Mouse (Mus musculus): ENCODE results near the gene Kcnj14. TPM values are rescaled to one million over a fixed set of nuclear protein-coding genes. Genes with fewer than 3 reads are reported as not detected.

The Kcnj14 gene
- polyA plus RNA-seq, 1 experiment from 2014 or later: 1.4 TPM

DNA sequence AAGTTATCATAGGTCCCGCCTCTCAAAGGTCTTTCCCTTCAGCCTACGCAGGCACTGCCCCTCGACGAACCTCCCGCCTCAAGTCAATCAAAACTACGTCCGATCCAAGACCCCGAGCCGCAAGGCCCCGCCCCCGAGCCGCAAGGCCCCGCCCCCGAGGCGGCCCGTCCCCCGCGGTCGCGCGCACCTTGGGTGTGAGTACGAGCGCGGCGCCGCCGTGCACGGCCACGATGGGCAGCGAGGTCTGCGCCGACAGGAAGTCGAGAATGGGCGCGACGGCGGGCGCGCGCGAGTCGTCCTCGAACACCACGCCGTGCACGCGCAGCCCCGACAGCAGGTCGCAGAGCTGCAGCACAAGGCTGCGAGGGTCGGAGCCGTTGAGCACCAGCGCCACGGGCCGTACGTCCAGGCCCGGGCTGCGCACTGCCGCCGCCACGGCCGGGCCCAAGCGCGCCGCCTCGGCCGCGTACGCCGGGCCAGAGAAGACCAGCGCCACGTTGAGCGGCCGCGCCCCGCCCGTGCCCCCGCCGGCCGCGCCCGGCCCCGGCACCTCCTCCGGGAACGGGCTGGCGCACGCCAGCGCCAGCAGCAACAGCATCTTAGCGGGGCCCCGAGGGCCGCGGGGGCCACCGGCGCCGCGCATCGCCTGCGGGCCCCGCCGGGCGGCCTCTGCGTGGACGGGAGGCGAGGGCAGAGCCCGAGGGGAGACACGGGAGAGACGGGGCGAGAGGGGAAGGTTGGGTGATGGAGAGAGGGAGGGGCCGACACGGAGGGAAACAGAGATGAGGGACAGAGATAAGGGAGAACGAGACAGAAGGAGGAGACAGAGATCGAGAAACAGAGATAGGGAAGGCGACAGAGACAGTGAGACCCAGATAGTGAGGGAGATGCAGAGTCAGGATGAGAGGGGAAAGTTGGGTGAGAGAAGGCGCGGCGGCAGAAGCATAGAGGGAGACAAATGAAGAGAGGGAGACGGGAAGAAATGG, 41.6 kb upstream of the Kcnj14 start:
- peak overlapping the region; percentile 94 for H3K9ac ChIP-seq (ENCODE audit: low read depth, low read length)
- DNase-seq (ENCODE audit: low spot score) (peak; percentile 96), ATAC-seq (ENCODE audit: low read depth) (peak; percentile 79)
- H3K4me1 ChIP-seq (ENCODE audit: control insufficient read depth, insufficient read depth, low read length): peaks cover 33% of the 10 kb centered on the region
- H3K4me2 ChIP-seq (ENCODE audit: low read depth, low read length): peak overlapping the region; percentile 87
- no peaks in the 10 kb centered on the region for H3K36me3 ChIP-seq (ENCODE audit: control insufficient read depth, insufficient read depth, low read length)
- H3K27me3 ChIP-seq (replicated peaks; ENCODE audit: control insufficient read depth, insufficient read depth, low read length): peaks cover 34% of the 10 kb centered on the region
- under 1% methylated on average over 68 of the region's 117 CpGs for WGBS
- peak overlapping the region; percentile 79 for H3K4me3 ChIP-seq (ENCODE audit: low read depth, low read length)
- no peaks in the 10 kb centered on the region for H3K9me3 ChIP-seq (ENCODE audit: control insufficient read depth, low read length)
- peak overlapping the region; percentile 75 for H3K27ac ChIP-seq (replicated peaks; ENCODE audit: low read depth, low read length)

DNA sequence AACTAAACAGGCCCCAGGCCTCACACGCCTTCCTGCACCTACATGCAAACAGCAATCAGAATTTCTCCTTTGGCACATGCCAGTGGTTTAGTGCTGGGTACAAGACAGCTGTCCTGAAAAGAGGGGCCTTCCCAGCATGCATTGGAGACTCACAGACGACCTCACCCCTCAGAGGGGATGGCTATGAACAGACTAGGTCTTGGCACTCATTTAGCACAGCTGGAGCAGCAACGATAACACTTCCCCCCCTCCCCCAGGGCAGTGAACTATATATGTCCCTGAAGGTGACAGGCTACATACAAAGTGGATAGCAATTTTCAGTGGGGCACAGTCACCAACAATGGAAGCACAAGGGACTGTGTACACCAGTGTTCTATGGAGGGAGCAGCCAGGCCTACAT, 39.9 kb upstream of the Kcnj14 start:
- H3K4me1 ChIP-seq (ENCODE audit: control insufficient read depth, insufficient read depth, low read length): peaks cover 19% of the 10 kb centered on the region
- DNase-seq (ENCODE audit: low spot score): no peak
- H3K36me3 ChIP-seq (ENCODE audit: control insufficient read depth, insufficient read depth, low read length): no peaks in the 10 kb centered on the region
- no peak overlapping the region for H3K4me3 ChIP-seq (ENCODE audit: low read depth, low read length)
- no peaks in the 10 kb centered on the region for H3K9me3 ChIP-seq (ENCODE audit: control insufficient read depth, low read length)
- peaks cover 20% of the 10 kb centered on the region for H3K27me3 ChIP-seq (replicated peaks; ENCODE audit: control insufficient read depth, insufficient read depth, low read length)
- no peak overlapping the region for H3K9ac ChIP-seq (ENCODE audit: low read depth, low read length)
- no peak overlapping the region for H3K27ac ChIP-seq (replicated peaks; ENCODE audit: low read depth, low read length)
- 51% methylated on average over 3 of the region's 3 CpGs for WGBS
- no peak for ATAC-seq (ENCODE audit: low read depth)
- H3K4me2 ChIP-seq (ENCODE audit: low read depth, low read length): no peak overlapping the region

DNA sequence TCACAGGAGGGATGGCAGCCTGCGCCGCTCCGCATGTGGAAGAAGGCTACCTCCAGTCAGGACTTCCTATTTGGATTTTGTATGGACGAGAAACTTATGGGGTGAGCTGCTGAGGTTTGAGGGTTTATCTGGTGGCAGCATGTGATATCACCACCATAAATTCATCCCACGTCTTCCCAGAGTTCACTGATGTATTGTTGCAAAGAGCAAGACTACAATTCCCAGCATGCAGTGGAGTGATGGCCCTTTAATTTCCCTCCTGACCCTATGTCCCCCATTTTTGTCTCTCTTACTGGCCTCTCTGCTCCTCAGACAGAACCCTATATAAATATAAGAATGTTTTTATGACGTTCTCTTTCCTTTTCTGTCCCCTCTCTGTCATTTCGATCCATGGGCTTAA, 38.2 kb upstream of the Kcnj14 start:
- no peak overlapping the region for H3K9ac ChIP-seq (ENCODE audit: low read depth, low read length)
- DNase-seq (ENCODE audit: low spot score): no peak
- H3K4me2 ChIP-seq (ENCODE audit: low read depth, low read length): no peak overlapping the region
- peaks cover 14% of the 10 kb centered on the region for H3K27me3 ChIP-seq (replicated peaks; ENCODE audit: control insufficient read depth, insufficient read depth, low read length)
- no peaks in the 10 kb centered on the region for H3K9me3 ChIP-seq (ENCODE audit: control insufficient read depth, low read length)
- H3K36me3 ChIP-seq (ENCODE audit: control insufficient read depth, insufficient read depth, low read length): no peaks in the 10 kb centered on the region
- no peak overlapping the region for H3K4me3 ChIP-seq (ENCODE audit: low read depth, low read length)
- peaks cover 14% of the 10 kb centered on the region for H3K4me1 ChIP-seq (ENCODE audit: control insufficient read depth, insufficient read depth, low read length)
- H3K27ac ChIP-seq (replicated peaks; ENCODE audit: low read depth, low read length): no peak overlapping the region
- ATAC-seq (ENCODE audit: low read depth): no peak
- WGBS: 86% methylated on average over 7 of the region's 7 CpGs

DNA sequence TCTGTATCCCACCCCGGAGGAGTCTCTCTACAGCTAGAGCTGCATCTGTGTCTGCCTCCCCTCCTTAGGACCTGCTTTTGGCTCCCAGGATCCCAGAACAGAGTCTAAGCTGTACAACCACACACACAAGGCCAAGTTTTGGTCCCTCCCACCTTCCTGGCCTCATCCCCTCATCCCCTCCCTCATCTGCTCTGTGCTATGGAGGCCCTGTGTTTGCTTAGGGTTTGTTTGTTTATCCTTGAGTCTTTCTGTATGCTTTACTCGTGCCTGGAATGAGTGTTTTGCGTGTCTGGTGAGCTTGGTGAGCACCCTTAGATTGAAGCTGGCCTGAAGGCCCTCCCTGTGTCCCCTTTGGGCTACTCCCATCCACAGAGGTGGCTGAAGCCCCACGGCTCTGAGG, 34.4 kb upstream of the Kcnj14 start:
- Histone ChIP-seq H3K4me3 (ENCODE audit: low read depth, low read length) (no peak overlapping the region), H3K9me3 (ENCODE audit: control insufficient read depth, low read length) (no peaks in the 10 kb centered on the region)

DNA sequence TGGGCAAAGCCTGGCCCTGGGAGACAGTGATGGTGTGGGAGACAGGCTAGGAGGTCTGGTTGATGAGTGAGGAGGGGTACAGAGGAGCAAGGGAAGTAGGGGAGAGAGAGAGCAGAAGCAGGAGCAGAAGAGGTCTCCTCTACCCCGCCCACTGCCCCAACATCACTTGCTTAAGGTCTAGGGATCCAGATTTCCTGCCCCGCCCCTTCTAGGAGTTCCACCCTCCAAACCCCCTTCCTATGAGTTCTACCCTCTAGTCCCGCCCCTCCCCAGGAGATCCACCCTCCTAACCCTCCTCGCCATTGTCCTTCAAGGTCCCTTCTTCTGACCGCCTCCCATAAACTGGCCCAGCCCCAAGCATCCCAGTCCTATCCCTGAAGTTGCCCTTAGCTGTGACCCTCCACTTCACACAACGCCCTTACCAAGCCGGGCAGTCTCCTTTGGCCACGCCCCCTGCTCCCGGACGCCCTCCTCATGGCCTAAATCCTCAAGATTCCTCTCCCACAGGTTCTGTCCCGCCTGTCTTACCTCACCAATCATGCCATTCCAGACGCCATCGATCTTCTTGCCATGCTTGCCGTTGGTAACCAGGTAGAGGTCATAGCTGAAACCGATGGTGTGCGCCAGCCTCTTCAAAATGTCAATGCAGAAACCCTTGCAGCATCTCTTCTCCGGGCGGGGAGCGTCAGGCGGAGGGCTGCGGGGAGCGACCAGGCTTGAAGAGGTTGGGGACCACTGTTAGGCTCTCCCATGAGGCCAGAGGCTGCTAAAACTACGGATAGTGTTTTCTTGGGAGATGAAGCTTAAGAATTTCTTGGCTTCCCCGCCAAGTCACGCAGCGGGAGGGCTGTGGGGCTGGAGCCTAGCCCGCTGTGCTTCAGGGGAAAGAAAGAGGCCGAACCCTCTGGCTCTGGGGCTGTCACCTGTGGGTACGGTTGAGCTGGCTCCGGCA, 32.6 kb upstream of the Kcnj14 start:
- H3K9me3 ChIP-seq (ENCODE audit: control insufficient read depth, low read length): no peaks in the 10 kb centered on the region
- H3K36me3 ChIP-seq (ENCODE audit: control insufficient read depth, insufficient read depth, low read length): no peaks in the 10 kb centered on the region
- H3K4me1 ChIP-seq (ENCODE audit: control insufficient read depth, insufficient read depth, low read length): peaks cover 15% of the 10 kb centered on the region; the same call in 1 of the 2 replicates
- 2% methylated on average over 28 of the region's 30 CpGs for WGBS
- DNase-seq (ENCODE audit: low spot score): peak; percentile 53
- peak overlapping the region; percentile 58 for H3K4me2 ChIP-seq (ENCODE audit: low read depth, low read length)
- peaks cover 23% of the 10 kb centered on the region for H3K27me3 ChIP-seq (replicated peaks; ENCODE audit: control insufficient read depth, insufficient read depth, low read length)
- H3K4me3 ChIP-seq (ENCODE audit: low read depth, low read length): peak overlapping the region; percentile 38
- H3K9ac ChIP-seq (ENCODE audit: low read depth, low read length): peak overlapping the region; percentile 46
- H3K27ac ChIP-seq (replicated peaks; ENCODE audit: low read depth, low read length): no peak overlapping the region
- peak; percentile 34; the same call in 1 of the 2 replicates for ATAC-seq (ENCODE audit: low read depth)

More for the DNA sequence above, 34.4 kb upstream of the Kcnj14 start:
- H3K4me2 ChIP-seq (ENCODE audit: low read depth, low read length): no peak overlapping the region
- peaks cover 15% of the 10 kb centered on the region; the same call in 1 of the 2 replicates for H3K4me1 ChIP-seq (ENCODE audit: control insufficient read depth, insufficient read depth, low read length)
- 0 out of 2 replicates have a peak, but pooled peaks have one; percentile 41 for ATAC-seq (ENCODE audit: low read depth)
- WGBS: 62% methylated on average over 4 of the region's 4 CpGs
- H3K36me3 ChIP-seq (ENCODE audit: control insufficient read depth, insufficient read depth, low read length): no peaks in the 10 kb centered on the region
- no peak for DNase-seq (ENCODE audit: low spot score)
- no peak overlapping the region for H3K9ac ChIP-seq (ENCODE audit: low read depth, low read length)
- no peak overlapping the region for H3K27ac ChIP-seq (replicated peaks; ENCODE audit: low read depth, low read length)
- H3K27me3 ChIP-seq (replicated peaks; ENCODE audit: control insufficient read depth, insufficient read depth, low read length): peaks cover 23% of the 10 kb centered on the region

DNA sequence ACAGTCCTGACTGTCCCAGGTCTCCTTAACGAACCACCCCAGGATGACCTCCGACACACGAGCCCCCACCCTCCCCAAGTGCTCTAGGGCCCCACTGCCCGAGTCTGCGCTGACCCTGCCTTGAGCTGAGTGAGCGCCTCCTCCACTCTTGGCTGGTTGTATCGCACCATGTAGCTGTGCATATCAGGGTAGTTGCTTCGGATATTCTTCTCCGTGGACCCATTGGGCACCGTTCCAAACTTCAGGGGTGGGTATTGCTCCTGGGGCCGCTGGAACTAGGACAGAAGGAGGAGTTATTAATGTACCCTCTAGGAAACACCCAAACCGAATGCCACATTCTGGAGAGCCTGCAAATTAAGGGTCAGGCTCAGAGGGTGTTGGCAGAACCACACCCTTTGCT, 28.5 kb upstream of the Kcnj14 start:
- no peak for ATAC-seq (ENCODE audit: low read depth)
- WGBS: 83% methylated on average over 12 of the region's 12 CpGs
- H3K9ac ChIP-seq (ENCODE audit: low read depth, low read length): no peak overlapping the region
- peaks cover 15% of the 10 kb centered on the region for H3K27me3 ChIP-seq (replicated peaks; ENCODE audit: control insufficient read depth, insufficient read depth, low read length)
- H3K4me2 ChIP-seq (ENCODE audit: low read depth, low read length): no peak overlapping the region
- H3K9me3 ChIP-seq (ENCODE audit: control insufficient read depth, low read length): no peaks in the 10 kb centered on the region
- H3K36me3 ChIP-seq (ENCODE audit: control insufficient read depth, insufficient read depth, low read length): no peaks in the 10 kb centered on the region
- no peak overlapping the region for H3K4me3 ChIP-seq (ENCODE audit: low read depth, low read length)
- peaks cover 13% of the 10 kb centered on the region; the same call in 1 of the 2 replicates for H3K4me1 ChIP-seq (ENCODE audit: control insufficient read depth, insufficient read depth, low read length)
- no peak overlapping the region for H3K27ac ChIP-seq (replicated peaks; ENCODE audit: low read depth, low read length)
- DNase-seq (ENCODE audit: low spot score): no peak

DNA sequence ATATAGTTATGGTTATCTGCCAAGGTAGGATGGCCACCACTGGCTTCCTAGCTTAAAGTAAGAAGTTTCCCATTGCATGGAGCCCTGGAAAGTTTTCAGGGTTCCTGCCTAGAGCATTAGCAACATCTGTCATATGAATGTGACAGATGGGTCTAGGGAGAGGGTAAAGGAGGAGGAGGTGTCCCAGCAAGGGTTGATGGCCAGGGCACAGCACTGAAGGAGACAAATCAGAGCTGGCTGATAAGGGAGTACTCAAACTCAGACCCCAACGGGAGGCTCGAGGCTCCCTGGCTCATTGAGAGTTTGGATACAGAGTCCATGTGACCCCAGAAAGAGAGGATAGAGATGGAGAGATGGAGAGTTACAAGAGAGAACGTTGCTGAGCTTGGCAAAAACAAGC, 26.1 kb upstream of the Kcnj14 start:
- Histone ChIP-seq H3K27ac (replicated peaks; ENCODE audit: low read depth, low read length) (no peak overlapping the region), H3K4me3 (ENCODE audit: low read depth, low read length) (no peak overlapping the region), H3K4me2 (ENCODE audit: low read depth, low read length) (no peak overlapping the region), H3K36me3 (ENCODE audit: control insufficient read depth, insufficient read depth, low read length) (no peaks in the 10 kb centered on the region), H3K9me3 (ENCODE audit: control insufficient read depth, low read length) (no peaks in the 10 kb centered on the region), H3K9ac (ENCODE audit: low read depth, low read length) (no peak overlapping the region), H3K4me1 (ENCODE audit: control insufficient read depth, insufficient read depth, low read length) (no peaks in the 10 kb centered on the region), H3K27me3 (replicated peaks; ENCODE audit: control insufficient read depth, insufficient read depth, low read length) (peaks cover 4% of the 10 kb centered on the region; the same call in 1 of the 2 replicates)
- no peak for ATAC-seq (ENCODE audit: low read depth)
- no peak for DNase-seq (ENCODE audit: low spot score)
- WGBS: 81% methylated on average over 3 of the region's 3 CpGs

DNA sequence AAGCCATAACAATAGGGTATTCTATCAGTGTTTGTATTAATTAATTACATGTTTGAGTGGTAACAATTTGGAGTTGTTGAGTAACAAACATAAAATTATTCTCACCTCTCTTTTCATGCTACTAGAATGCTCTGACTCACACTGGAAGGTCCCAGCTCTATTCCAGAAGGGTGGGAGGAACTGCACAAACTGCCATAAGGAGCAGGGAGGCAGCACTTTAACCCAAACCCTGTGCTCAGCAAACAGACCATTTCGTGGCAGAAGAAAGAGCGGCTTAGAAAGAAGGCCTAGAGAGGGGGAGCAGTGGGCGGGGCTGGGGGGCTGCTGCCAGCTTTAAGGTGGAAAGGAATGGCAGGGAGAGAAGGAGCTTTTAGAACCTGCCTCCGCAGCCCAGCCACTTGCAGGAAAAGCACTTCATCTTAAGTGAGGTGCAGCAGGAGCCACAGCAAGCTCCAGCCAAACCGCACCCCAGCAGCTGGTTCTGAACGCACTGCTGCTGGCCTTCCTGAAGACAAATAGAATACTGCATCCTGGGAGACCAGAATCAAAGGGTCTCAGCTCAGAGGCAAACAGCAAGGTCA, 24.0 kb upstream of the Kcnj14 start:
- peaks cover 4% of the 10 kb centered on the region; the same call in 1 of the 2 replicates for H3K27me3 ChIP-seq (replicated peaks; ENCODE audit: control insufficient read depth, insufficient read depth, low read length)
- H3K27ac ChIP-seq (replicated peaks; ENCODE audit: low read depth, low read length): no peak overlapping the region
- no peaks in the 10 kb centered on the region for H3K4me1 ChIP-seq (ENCODE audit: control insufficient read depth, insufficient read depth, low read length)
- H3K36me3 ChIP-seq (ENCODE audit: control insufficient read depth, insufficient read depth, low read length): no peaks in the 10 kb centered on the region
- DNase-seq (ENCODE audit: low spot score) (no peak), ATAC-seq (ENCODE audit: low read depth) (no peak)
- WGBS: 10% methylated on average over 6 of the region's 6 CpGs
- H3K4me2 ChIP-seq (ENCODE audit: low read depth, low read length): no peak overlapping the region
- H3K9ac ChIP-seq (ENCODE audit: low read depth, low read length): 0 out of 2 replicates have a peak overlapping the region, but pooled peaks have one; percentile 31
- no peak overlapping the region for H3K4me3 ChIP-seq (ENCODE audit: low read depth, low read length)
- H3K9me3 ChIP-seq (ENCODE audit: control insufficient read depth, low read length): no peaks in the 10 kb centered on the region
